Mouse (Mus musculus): ENCODE measurements around the gene Rora. TPM values are rescaled to one million over a fixed set of nuclear protein-coding genes. Genes with fewer than 3 reads are reported as not detected.

Gene Rora
- 24.3 and 26.4 TPM in 2 replicates for polyA plus RNA-seq (2012; rRNA removed)

DNA sequence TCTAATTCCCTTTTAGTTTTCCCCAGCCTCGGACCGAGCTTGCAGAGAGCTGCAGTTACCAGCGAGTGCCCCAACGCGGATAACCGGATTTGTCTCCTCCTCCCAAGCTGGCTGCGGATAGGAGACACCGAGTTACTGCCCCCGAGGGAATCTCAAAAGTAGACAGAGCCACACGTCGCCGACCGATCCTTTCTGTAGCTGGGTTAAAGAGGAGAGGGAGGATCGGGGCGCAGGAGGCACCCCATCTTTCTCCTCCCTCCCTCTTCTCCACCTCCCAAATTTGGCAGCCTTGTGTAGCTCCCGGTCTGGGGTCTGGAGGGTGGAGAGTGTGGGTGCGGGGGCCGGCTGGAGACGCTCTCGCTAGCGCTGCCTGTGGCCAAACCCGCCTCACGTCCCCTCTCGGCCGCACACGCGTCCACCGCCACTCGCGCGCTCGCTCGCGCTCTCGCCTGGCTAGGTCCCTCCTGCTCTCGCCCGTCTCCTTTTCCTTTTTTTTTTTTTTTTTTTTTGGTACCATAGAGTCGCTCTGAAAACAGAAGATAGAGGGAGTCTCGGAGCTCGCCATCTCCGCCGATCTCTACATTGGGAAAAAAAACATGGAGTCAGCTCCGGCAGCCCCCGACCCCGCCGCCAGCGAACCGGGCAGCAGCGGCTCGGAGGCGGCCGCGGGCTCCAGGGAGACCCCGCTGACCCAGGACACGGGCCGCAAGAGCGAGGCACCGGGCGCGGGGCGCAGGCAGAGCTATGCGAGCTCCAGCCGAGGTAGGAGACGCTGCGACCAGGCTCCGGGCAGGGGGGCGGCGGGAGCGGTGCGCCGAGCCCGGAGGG is at the start of gene Rora:
Rora (plus strand) TSS at position 576 of the 828 bp plus-strand sequence.

DNA sequence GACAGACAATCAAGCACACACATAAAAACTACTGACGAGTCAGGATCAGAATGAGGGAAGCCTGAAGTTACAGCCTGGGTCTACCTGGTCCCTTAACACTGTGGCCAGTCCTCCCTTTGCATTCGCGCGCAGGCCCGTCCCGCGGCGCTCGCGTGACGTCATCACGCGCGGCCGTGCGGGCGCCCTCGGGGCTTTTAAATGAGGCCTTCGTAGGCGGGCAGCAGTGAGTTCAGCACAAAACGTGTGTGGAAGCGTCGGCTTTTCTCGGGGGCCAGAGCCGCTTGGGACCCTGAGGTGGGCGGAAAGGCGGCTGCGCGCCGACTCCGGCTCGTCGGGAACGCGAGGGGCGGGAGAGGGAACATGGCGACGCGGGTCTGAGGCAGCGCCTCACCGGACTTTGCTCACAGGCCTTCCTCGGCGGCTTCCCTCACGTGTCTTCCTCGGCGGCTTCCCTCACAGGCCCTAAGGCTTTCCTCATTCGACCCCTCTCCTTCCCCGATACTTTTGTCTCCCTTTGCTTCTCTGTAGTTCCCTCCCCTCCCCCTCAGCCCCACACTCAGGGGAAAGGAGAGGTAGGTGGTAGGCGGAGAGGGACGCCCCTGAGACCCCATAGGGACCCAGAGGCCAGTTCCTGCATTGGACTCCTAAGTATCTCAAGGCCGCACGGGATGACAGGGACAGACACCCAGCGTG is 744.3 kb downstream of the Rora start, which contains the start of gene Ice2:
Ice2 (plus strand) TSS at position 147 of the 693 bp plus-strand sequence.

Data from ovary, adult 2 months (tissue).